Mouse (Mus musculus) limb, embryonic 10.5 days (tissue): ENCODE measurements at regions not wholly inside any gene's neighbourhood (a gene's known extent, or its start where the extent isn't known, plus 50 kb on each side); places are given as distances from the start of the nearest gene placed in this dataset.

Experiments used
- DNase-seq: peaks from one replicate; pipeline ENCODE4 v3.0.0-alpha.2; 2017; ENCODE audit warnings: low spot score
- H3K27ac ChIP-seq: fragments of 300-500 bp; sonication (generic); 2 replicates; pipeline ENCODE4 v1.5.1; 2016; ENCODE audit warnings: mild to moderate bottlenecking
- H3K27me3 ChIP-seq: fragments of 300-500 bp; sonication (generic); 2 replicates; pipeline ENCODE4 v1.6.1; 2016; ENCODE audit warnings: low read depth, mild to moderate bottlenecking; ENCODE audit not compliant: poor library complexity, severe bottlenecking
- H3K36me3 ChIP-seq: fragments of 300-500 bp; sonication (generic); 2 replicates; pipeline ENCODE4 v1.6.1; 2016; ENCODE audit warnings: mild to moderate bottlenecking, moderate library complexity
- H3K4me1 ChIP-seq: fragments of 300-500 bp; sonication (generic); 2 replicates; pipeline ENCODE4 v1.6.1; 2016
- H3K4me3 ChIP-seq: fragments of 300-500 bp; sonication (generic); 2 replicates; pipeline ENCODE4 v1.5.1; 2016; ENCODE audit warnings: mild to moderate bottlenecking, moderate library complexity
- H3K9me3 ChIP-seq: fragments of 300-500 bp; sonication (generic); replicated peaks from 2 replicates; pipeline ENCODE4 v1.6.1; 2016; ENCODE audit warnings: mild to moderate bottlenecking
- WGBS: fragments of 180-500 bp; shearing (Covaris S2); methylation state at CpG from one replicate; pipeline ENCODE4 v1.1.7; 2016; 5-methylcytosine and 5-hydroxymethylcytosine counted together

DNA sequence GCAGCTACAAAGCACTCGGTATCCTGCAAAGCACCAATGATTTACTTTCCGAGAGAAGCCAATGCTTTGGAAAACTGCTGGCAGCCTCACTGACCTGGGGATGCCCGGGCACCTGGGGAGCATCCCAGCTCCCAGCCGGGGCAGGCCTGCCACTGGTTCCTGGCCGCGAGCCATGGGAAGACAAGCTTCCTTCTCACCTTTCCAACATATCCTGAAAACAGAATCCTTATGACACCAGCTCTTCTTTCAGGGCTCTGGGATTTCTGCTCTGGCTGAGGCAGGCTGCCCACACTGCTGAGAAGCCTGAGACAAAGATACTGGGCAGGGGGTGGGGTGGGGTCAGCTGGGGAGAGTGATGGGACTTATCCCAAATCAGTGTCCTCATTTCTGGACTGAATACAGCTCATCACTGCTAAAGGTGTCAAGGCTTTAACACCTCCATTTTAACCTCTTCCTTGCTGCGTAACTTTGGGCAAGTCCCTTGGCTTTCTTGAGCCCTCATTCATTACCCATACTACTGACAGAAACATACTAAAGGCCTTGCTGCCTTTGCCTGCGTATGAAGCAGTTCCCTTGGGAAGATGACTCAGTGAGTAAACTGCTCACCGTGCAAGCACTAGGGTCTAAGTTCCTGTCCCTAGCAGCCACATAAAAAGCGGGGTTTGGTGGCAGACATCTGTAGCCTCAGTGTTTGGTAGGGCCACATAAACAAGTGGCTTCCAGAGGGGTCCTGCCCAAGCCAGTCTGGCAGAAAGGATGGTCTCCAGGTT, 127.0 kb downstream of the Sec61b start:
- Histone ChIP-seq H3K4me3 (no peak overlapping the region), H3K27ac (no peak overlapping the region), H3K4me1 (peaks cover 20% of the 10 kb centered on the region), H3K36me3 (no peaks in the 10 kb centered on the region), H3K27me3 (0 out of 2 replicates have a peak, but pooled peaks cover 8% of the 10 kb centered on the region), H3K9me3 (no peaks in the 10 kb centered on the region)
- DNase-seq = no peak
- 86% methylated on average over 10 of the region's 10 CpGs for WGBS

DNA sequence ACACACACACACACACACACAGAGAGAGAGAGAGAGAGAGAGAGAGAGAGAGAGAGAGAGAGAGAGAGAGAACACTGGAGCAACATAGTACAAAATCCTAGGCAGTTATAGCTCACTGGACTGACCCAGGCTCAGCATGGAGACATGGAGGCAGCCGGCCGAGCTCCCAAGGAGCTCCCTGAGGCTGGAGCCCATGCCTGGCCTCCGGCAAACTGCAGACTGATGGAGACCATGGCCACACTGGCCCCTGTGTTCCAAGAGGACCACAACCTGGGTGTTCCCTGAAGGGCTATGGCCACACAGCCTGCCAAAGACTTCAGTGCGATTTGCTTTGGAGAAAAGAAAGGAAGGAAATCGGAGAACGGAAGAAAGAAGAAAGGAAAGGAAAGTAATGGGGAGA, 128.9 kb downstream of the Sec61b start:
- no peak overlapping the region for H3K4me3 ChIP-seq
- H3K27ac ChIP-seq = peak overlapping the region; percentile 81
- H3K36me3 ChIP-seq = no peaks in the 10 kb centered on the region
- peak; percentile 39 for DNase-seq
- 0 out of 2 replicates have a peak, but pooled peaks cover 8% of the 10 kb centered on the region for H3K27me3 ChIP-seq
- WGBS = 80% methylated on average over 6 of the region's 6 CpGs
- H3K4me1 ChIP-seq = peaks cover 20% of the 10 kb centered on the region
- H3K9me3 ChIP-seq = no peaks in the 10 kb centered on the region

DNA sequence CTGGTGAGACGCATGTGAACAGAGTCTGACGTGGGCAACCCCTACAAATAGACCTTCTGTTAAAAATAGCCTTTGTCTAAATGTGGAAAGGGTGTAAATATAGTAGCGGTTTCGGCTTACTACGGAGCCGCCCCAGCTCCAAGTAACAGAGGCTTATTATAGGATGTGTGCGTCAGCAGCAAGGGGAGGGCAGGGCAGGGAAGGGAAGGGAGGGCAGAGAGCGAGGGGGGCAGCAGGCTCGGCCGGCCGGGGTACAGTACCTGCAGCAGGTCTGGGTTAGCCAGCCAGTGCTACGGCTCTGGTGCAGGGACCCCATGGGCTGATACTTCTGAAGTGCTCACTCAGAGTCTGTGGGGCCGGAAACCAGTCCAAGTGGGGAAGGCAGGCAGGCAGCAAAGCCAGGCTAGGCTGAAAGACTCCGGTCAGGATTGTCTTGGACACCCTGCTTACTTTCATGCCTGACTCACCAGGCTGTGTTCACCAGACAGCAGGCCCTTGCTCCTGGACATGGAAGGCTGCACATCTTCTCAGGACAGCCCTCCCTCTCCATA, 129.5 kb downstream of the Sec61b start:
- peak; percentile 41 for DNase-seq
- WGBS = 56% methylated on average over 14 of the region's 14 CpGs

DNA sequence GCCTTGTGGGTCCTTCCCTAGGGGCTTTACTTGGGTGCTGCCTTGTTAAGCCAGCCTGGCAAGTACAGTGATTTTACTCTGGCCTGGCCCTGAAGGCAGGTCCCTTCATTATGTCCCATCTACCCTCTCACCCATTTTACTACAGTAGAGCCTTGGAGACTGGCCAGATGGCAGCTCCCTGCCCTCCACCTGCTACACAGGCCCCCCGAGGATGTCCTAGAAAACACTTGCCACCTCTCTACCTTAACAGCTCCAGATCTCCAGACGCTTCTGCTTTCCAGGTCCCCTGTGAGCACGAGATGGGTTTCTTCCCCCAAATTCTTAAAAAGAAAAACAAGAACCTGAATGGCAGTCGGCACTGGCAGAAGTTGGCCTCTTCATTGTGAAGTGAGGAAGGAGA, 131.2 kb downstream of the Sec61b start:
- DNase-seq = no peak
- H3K27ac ChIP-seq = 0 out of 2 replicates have a peak overlapping the region, but pooled peaks have one; percentile 19
- no peaks in the 10 kb centered on the region for H3K9me3 ChIP-seq
- 0 out of 2 replicates have a peak, but pooled peaks cover 6% of the 10 kb centered on the region for H3K27me3 ChIP-seq
- no peaks in the 10 kb centered on the region for H3K36me3 ChIP-seq
- no peak overlapping the region for H3K4me3 ChIP-seq
- 83% methylated on average over 4 of the region's 4 CpGs for WGBS
- peaks cover 23% of the 10 kb centered on the region for H3K4me1 ChIP-seq

More for the DNA sequence above, 129.5 kb downstream of the Sec61b start:
- no peaks in the 10 kb centered on the region for H3K36me3 ChIP-seq
- peak overlapping the region; percentile 81 for H3K27ac ChIP-seq
- H3K27me3 ChIP-seq = 0 out of 2 replicates have a peak, but pooled peaks cover 8% of the 10 kb centered on the region
- no peaks in the 10 kb centered on the region for H3K9me3 ChIP-seq
- H3K4me1 ChIP-seq = peaks cover 20% of the 10 kb centered on the region
- H3K4me3 ChIP-seq = no peak overlapping the region

DNA sequence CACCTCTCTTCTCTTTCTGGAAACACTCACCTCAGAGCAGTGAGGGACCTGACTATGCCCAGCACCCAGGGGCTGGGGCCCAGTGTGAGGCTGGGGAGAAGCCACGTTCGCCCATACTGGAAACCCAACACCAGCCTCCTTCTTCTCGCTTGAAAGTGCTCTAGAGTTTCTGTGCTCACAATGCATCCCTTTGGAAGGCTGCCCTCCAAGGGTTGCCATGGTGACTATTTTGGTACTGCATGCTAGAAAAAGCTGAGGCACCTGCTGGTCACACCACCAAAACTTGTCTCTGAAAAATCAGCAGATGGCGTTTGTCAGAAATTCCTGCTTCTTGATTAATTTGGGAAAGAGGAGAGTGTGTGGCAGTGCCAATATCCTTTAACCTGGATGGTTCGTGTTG, 134.2 kb downstream of the Sec61b start:
- 81% methylated on average over 5 of the region's 5 CpGs for WGBS
- H3K9me3 ChIP-seq = no peaks in the 10 kb centered on the region
- no peak overlapping the region for H3K4me3 ChIP-seq
- peaks cover 12% of the 10 kb centered on the region for H3K4me1 ChIP-seq
- H3K36me3 ChIP-seq = no peaks in the 10 kb centered on the region
- no peaks in the 10 kb centered on the region for H3K27me3 ChIP-seq
- DNase-seq = no peak
- no peak overlapping the region for H3K27ac ChIP-seq

DNA sequence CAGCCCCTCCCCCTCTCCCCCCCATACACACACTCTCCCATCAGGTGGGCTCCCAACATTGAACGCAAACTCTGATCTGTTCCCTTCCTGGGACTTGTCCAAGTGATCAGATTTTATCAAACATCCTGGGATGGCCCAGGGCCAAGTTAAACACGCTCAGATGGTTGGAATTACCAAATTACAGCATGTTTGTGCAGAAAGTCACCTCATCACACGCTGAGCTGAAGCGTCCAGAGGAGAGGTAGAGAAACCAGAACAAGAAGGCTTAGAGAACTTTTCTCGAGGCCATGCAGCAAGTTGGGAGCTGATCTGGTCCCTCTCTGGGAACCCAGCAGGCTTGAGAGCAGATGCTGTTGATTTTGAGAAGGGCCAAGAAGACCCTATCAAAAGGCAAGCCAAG, 136.5 kb downstream of the Sec61b start:
- peaks cover 3% of the 10 kb centered on the region; the same call in 1 of the 2 replicates for H3K4me1 ChIP-seq
- H3K36me3 ChIP-seq = no peaks in the 10 kb centered on the region
- H3K27ac ChIP-seq = no peak overlapping the region
- no peaks in the 10 kb centered on the region for H3K27me3 ChIP-seq
- no peak for DNase-seq
- WGBS = 85% methylated on average over 5 of the region's 5 CpGs
- H3K4me3 ChIP-seq = no peak overlapping the region
- no peaks in the 10 kb centered on the region for H3K9me3 ChIP-seq

DNA sequence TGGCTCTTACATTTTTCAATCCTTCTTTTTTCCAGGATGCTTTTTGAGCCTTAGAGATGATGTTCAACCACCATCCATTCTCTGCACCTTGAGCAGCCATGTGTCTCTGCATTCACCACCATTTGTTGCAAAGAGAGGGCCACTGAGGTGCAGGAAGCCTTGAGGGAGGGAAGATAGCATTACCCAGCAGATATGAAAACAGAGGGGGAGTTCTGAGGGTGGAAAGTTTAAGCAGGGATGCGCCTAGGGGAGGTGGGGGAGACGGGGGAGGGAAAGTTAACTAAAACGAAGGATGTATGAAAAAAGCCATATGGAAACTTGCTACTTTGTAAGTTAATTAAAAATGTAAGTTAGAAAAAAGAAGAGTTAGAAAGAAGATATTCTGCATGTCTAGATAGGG, 142.1 kb downstream of the Sec61b start:
- no peaks in the 10 kb centered on the region for H3K9me3 ChIP-seq
- no peaks in the 10 kb centered on the region for H3K27me3 ChIP-seq
- H3K27ac ChIP-seq = no peak overlapping the region
- no peaks in the 10 kb centered on the region for H3K4me1 ChIP-seq
- DNase-seq = no peak
- no peaks in the 10 kb centered on the region for H3K36me3 ChIP-seq
- WGBS = 82% methylated on average over 3 of the region's 3 CpGs
- H3K4me3 ChIP-seq = no peak overlapping the region

DNA sequence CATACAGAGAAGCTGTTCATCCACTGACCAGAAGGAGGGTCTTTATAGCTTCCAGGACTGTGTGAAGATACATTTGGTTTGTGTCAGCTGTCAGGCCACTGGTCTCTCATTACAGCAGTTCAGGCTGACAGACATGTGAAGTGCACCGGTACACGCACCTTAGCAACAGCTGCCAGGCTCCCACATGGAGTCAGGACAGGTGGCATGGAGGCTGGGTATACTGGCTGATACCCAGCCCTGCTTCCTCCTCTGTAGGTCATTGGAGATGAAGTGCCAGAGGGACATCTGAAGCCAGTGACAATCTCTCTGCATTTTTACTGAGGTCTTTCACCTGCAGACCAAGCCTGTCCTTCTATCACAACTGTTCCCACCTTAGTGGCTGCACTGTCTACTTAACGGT, 146.2 kb downstream of the Sec61b start:
- H3K27me3 ChIP-seq = no peaks in the 10 kb centered on the region
- no peak overlapping the region for H3K4me3 ChIP-seq
- H3K36me3 ChIP-seq = no peaks in the 10 kb centered on the region
- no peaks in the 10 kb centered on the region for H3K4me1 ChIP-seq
- WGBS = 88% methylated on average over 3 of the region's 3 CpGs
- no peaks in the 10 kb centered on the region for H3K9me3 ChIP-seq
- no peak for DNase-seq
- H3K27ac ChIP-seq = no peak overlapping the region

DNA sequence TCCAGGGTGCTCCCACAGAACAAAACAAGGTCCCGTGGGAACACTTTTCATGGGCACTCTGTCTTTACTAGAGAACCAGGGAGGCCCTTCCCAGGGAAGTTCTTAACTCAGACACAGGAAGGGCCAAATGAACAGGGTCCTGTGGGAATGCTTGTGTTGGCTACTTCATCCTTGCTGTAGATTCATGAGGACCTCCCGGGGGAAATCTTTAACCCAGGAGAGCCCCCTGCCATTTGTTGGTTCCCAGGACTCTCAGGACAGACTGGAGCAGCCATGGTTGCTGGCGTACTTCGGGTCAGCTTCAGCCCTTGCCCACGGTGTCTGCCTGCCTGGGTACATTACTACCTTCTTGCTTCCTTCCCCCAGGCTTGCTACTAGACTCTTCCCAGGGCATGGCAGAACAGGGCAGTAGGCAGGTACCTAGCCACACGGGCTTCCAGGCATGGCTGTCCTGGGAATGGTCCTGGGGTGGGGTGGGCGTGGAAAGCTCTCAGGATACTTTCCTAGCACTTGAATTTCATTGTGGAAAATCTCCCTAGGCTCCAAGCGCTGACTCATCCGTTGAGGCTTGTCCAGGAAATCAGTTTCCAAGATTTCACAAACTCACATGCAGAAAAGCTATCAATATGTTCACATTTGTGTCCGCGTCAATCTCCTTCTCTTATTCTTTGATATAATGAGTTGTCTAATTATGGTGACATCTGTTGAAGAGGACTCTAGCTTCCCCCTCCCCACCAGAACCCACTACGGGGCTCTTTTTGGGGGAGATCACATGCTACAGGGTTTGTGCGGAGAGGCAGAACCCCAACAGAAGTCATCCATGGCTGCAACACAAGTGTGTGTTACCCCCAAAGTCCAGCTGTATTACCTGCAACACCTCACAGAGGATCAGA, 148.6 kb downstream of the Sec61b start:
- no peaks in the 10 kb centered on the region for H3K36me3 ChIP-seq
- no peaks in the 10 kb centered on the region for H3K4me1 ChIP-seq
- no peaks in the 10 kb centered on the region for H3K9me3 ChIP-seq
- no peak overlapping the region for H3K27ac ChIP-seq
- H3K27me3 ChIP-seq = no peaks in the 10 kb centered on the region
- 89% methylated on average over 13 of the region's 13 CpGs for WGBS
- no peak for DNase-seq
- H3K4me3 ChIP-seq = no peak overlapping the region

DNA sequence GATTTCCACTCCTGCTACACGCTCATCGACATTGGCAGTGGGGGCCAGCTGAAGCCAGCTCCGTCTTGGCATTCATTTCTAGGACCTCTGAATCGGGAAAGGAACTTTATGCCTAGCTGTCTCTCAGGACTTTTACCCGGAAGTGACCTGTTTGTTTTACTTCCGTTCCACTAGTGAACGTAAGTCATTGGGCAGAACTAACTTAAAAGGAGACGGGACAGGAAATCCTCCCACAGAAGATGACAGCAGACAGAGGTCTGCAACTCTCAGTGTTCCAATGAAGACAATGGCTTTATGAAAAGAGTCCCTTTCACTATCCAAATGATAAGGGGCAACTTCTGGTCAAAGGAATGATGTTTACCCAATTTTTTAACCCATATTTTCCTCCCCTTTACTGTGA, 155.5 kb downstream of the Sec61b start:
- no peaks in the 10 kb centered on the region for H3K36me3 ChIP-seq
- no peaks in the 10 kb centered on the region for H3K4me1 ChIP-seq
- H3K4me3 ChIP-seq = no peak overlapping the region
- no peaks in the 10 kb centered on the region for H3K9me3 ChIP-seq
- no peak overlapping the region for H3K27ac ChIP-seq
- no peak for DNase-seq
- no peaks in the 10 kb centered on the region for H3K27me3 ChIP-seq
- 81% methylated on average over 8 of the region's 8 CpGs for WGBS

DNA sequence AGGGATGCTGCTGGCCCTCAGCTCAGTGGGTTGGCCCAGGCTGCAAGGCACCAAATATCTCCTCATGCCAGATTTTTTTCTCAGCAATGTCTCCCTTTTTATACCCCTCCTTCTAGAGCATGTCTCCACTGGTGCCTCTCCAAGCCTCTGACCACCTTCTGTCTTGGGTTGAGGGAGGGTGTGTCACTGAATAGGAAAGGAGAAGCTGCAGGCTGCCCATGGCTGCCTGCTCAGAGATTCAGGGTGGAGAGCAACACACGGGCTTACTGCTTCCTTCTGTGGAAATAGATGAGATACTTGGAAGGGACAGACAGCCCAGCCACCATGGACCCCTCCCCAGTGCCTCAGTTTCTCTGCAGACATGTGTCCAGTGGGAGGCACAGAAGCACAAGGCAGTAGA, 156.0 kb downstream of the Sec61b start:
- no peaks in the 10 kb centered on the region for H3K36me3 ChIP-seq
- no peak for DNase-seq
- H3K27ac ChIP-seq = no peak overlapping the region
- no peaks in the 10 kb centered on the region for H3K9me3 ChIP-seq
- WGBS = 63% methylated on average over 1 of the region's 1 CpGs
- no peak overlapping the region for H3K4me3 ChIP-seq
- no peaks in the 10 kb centered on the region for H3K4me1 ChIP-seq
- no peaks in the 10 kb centered on the region for H3K27me3 ChIP-seq

DNA sequence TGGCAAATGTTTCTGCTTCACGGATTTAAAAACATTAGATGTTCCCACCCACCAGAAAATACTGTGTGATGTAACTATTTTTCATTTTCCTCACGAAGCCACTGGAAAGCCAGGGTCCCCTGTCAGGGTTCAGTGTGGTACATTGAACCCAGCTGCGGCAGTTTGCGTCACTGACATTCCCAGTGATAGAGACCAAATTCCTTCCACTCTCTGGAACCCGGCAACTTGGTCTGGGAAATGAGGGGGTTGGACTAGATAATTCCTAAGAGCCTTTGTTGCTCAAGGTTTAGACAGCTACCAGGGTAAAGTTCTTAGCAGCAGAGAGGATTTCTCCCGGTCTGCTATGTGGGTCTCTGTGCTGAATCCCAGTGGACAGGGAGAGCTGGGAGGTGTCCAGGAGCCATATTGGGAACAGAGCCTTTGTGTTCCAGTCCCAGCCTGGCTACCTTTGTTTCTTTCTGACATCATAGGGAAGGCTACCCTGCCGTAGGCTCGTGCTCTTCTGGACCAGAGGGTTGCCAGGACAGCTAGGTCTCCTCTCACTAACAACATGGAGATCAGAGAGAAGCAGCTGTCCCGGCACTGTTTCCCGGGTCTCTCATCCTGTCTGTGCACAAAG, 164.5 kb downstream of the Sec61b start:
- Histone ChIP-seq H3K4me3 (no peak overlapping the region), H3K36me3 (no peaks in the 10 kb centered on the region), H3K27me3 (no peaks in the 10 kb centered on the region), H3K4me1 (no peaks in the 10 kb centered on the region), H3K9me3 (no peaks in the 10 kb centered on the region), H3K27ac (no peak overlapping the region)
- 83% methylated on average over 10 of the region's 10 CpGs for WGBS
- DNase-seq = no peak
